Mouse (Mus musculus) thymus, adult 2 months (tissue): Measurements from ENCODE around the gene Atf7ip.

ENCODE experiments used
- CTCF ChIP-seq: fragments of 200-500 bp; IDR thresholded peaks from 2 replicates; pipeline ENCODE4 v1.5.1; 2012; ENCODE audit warnings: mild to moderate bottlenecking, control low read depth, low read length, moderate library complexity, borderline replicate concordance; ENCODE audit not compliant: control insufficient read depth, poor library complexity, insufficient read depth; ENCODE audit errors: extremely low read depth
- POLR2A ChIP-seq: fragments of 200-500 bp; IDR thresholded peaks from 2 replicates; pipeline ENCODE4 v1.6.1; 2012; ENCODE audit warnings: mild to moderate bottlenecking, low read length, control low read depth, moderate library complexity; ENCODE audit not compliant: control insufficient read depth, poor library complexity, insufficient read depth; ENCODE audit errors: extremely low read depth

GRCm38 (mm10) chr6:136469807-136470206, 36.2 kb upstream of the Atf7ip start:
- TF ChIP-seq CTCF: no peak
- TF ChIP-seq POLR2A: no peak
